Mouse (Mus musculus) erythroblast, embryonic 14.5 days (primary cell): ENCODE results near the gene Tmed10.

Experiments used
- GATA1 ChIP-seq: IDR thresholded peaks from 2 replicates; pipeline ENCODE4 v1.6.1; 2012; ENCODE audit warnings: low read length, inconsistent platforms, mixed read lengths
- TAL1 ChIP-seq: IDR thresholded peaks from 3 replicates; pipeline ENCODE4 v1.6.1; 2012; ENCODE audit warnings: low read length, inconsistent platforms, mixed read lengths

- TF ChIP-seq GATA1 (no peak), TAL1 (no peak)
Observed at GRCm38 (mm10) chr12:85350407-85351232, 24.0 kb downstream of the Tmed10 start.
